Mouse (Mus musculus) spleen, postnatal 10 days (tissue): ENCODE data around the gene Esr1.
A peak's percentile ranks its signal among the peaks of the same experiment; 100 is the strongest.

ENCODE experiments used
- DNase-seq, 2 experiments: peaks; one replicate each; pipeline ENCODE4 v3.0.0; 2021 to 2022; ENCODE audit warnings: low spot score in 2 of 2

Esr1 gene

DNA sequence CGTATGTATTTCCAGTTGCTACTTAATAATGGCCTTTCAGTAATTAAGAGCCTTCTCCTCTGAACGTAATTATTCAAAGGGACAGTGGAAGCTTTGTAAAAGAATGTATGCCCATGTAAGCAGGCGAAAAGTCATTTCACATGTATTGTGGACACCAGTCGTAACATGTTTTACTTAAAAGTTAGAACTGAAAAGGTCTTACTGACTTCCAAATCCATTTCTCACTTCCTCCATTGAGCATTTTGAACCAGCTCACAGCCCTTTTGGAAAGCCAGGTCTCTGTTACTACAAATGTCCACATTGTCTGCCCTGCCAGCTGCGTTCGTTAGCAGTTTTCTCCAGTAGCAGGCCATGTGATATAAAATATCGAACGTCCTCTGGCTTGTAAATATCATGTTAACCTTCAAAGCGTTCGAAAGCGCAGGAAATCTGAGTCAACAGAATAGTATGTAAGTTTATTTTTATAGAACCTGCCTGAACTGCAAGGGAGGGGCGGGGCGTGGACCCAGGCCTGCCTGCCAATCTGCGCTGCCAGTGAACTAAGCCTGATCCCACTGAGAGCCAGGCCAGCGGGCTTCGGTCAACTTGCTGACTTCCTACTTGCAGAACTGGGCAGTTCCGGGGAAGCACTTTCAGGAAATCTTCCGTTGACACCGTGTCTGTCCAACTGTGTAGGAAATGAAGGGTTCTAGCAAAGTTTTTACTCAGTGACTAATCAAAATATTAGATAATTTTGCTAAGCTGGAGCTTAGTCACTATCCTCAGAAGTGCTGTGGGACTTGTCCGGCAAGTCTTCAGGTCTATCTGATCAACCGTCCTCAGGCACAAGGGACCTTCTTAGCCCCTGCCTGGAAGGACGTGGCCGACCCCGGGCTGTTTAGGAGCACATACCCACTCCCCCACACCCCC lies 9.5 kb downstream of the Esr1 start:
- DNase-seq: no peak

DNA sequence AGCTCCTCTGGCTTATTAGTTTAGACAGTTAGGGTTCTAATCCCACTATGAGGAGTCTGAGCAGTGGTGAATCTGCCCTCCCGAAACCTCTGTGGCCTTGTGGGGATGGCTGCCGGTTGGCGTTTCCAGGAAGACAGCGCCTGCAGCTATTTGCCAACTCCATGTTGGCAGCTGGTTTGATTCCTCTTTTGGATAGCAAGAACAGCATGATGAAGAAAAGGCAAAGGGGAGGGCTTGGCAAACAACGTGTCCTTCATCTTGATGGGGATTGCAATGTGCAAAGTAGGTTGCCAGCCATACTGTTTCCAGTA lies 10.1 kb downstream of the Esr1 start:
- no peak for DNase-seq

DNA sequence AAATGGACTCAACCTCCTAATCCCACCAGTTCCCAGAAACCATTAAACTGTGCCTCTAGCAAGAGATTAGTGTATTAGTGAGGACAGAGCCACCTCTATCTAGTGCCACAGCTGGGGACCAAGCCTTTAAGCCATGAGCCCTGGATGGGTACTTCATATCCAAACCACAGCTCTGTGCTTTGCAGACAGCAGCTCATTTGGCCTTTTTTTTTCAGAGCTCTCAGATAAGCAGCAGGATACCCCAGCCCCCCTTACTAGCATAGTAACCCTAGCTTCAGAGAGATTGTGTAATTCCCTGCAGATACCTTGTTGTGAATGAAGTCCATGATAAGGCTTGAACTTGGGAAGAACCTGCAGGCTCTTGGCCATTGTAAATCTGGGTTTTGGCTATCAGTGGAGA lies 11.9 kb downstream of the Esr1 start:
- no peak for DNase-seq

DNA sequence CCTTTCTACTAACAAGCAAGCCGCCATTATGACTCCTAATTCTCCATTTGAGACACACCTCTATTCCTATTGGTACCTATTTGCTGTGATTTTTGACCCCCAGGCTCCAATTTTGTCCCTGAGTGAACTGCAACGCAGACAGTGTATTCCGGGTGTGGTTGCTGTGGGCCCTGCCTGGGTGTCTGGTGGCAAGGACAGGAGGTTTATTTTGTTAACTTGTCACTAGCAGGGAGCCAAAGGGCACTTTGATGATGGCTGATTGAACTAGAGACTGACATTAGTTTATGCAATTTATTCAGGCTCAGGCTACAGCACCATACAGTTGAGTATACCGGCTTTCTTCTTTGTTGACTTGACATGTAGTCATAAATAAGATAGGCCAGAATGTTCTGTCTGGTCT lies 13.2 kb downstream of the Esr1 start:
- DNase-seq: no peak

DNA sequence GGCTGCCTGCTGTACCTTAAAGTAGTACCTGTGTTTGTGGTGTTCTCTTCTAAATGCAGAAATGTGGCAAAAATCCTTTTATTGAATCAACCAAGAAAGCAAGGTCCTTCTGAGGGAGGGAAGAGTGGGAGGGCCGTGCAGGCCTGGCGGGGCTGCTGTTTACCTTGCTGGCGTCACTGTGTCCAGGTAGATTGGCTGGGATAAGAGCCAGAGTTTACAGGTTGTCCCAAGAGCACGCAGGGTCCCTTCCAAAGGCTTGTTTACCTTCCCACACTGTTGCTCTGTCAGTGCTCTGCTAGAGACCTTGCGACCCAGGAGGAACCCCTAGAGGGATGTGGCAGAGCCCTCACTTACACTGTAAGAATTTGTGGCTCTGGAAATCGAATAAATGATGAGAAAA lies 13.9 kb downstream of the Esr1 start:
- no peak for DNase-seq

DNA sequence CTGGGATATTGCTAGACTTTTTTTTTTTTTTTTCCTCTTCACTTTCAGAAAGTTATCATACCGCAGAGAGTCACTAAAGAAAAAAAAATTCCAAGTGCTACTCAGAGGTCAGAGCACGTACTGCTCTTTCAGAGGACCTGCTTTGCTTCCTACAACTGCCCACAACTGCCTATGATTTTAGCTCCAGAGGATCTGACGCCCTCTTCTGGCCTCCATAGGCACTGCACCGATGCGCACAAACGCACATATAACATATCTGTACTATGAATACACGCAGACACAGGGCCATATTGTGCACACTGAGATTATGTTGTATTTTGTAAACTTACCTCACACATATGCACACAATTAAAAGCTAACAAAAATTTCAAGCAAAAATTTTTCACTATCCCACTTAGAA lies 15.0 kb downstream of the Esr1 start:
- peak in 1 of 2 experiments; percentile 31 for DNase-seq

DNA sequence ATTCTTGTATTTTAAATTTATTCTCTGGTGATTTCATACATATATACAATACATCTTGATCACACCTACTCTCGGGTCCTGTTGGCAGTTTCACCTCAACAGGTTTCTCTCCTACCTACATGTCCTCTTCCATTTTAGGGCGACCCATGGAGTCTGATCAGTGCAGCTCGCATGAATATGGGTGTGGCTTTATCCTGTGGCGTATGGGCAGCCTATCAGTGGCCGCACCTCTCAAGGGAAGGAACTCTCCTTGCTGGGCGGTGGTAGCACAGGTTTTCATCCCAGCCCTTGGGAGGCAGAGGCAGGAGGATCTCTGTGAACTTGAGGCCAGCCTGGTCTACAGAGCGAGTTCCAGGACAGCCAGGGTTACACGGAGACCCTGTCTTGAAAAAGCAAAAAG lies 15.6 kb downstream of the Esr1 start:
- no peak for DNase-seq

DNA sequence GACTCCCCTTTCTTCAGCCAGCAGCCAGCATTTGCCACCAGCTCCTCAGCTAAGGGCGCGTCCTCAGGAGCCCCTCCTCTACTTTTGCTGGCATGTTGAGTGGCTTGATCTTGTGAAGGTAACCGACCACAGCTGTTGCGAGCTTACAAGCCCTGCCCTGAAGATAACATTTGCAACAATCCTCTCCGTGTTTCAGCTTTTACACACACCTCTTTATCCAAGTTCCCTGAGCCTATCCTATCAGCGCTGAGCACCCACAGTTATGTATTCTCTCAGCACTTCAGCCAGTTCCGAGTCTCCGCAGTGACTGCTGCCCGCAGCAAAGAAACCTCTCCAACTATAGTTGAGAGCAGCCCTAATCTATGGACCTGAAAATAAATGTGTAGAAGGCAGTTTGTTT lies 16.0 kb downstream of the Esr1 start:
- no peak for DNase-seq

DNA sequence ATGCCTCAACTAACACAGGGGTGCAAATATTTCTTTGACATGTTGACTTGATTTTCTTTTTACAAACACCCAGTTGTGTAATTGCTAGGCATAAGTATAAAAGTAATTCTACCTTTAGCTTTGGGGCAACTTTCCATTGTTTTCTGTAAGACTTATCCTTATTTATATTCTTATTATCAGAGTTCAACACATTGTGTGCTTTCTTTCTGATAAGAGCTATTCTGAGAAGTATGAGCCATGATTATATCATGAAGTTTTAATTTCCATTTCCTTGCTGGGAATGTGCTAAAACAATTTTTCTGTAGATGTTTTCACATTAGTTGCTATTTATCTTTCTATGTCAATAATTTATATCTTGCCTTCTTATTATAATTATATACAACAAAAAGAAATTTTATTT lies 17.9 kb downstream of the Esr1 start:
- DNase-seq: no peak

DNA sequence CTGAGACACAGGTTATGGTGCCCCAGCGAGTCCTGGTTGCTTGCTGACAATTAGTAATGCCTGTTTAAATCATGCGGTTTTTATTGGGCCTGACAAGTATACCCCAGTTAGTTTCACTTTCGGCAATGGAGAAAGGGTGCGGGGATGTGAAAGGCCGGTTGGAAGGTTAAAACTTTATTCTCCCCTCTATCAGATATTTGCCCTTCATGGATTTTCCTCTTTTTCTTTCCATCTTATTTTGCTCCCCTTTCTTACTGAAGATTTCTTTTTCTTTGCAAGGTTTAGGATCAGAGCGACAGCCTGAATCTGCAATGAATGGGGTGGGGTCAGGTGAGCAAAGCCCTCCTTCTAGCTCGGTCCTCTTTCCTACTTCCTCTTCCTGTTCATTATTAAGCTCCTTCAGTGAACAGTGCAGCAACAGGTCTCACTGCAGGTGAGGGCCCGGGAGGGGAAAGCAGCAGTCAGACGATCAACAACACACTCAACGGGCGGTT lies 20.9 kb downstream of the Esr1 start:
- no peak for DNase-seq

DNA sequence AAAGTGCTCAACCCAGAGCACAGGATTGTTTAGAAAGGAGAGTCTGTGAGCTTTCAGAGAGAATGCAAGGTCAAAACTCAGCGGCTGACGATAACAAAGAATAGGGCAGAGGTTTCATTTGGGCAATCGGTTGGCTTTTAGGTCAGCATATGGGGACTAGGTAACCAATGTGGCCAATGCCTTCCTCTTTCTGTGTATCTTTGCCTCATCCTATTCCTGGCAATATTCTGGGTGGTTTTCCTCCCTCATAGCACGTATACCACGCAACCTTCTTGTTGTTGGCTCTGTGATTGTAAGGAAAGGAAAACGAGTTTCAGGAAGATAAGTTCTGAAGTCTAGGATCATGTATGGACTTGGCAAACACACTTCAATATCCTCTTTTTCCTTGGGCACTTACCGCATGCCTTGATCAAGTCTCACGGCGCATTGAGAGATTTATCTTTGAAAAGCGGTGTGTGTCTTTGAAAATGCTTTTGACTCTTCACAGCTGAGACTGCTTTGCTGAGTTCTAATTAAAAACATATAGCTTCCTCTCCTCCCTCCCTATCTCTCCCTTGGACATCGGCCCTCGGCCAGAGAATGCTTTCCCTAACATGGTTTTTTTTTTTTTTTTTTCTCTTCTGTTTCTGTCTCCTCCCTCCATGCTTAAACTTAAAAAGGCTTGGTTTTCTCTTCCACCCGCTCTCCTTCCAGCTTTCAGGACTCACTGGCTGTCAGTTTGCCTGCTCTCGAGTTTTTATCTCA lies 22.1 kb downstream of the Esr1 start:
- no peak for DNase-seq

DNA sequence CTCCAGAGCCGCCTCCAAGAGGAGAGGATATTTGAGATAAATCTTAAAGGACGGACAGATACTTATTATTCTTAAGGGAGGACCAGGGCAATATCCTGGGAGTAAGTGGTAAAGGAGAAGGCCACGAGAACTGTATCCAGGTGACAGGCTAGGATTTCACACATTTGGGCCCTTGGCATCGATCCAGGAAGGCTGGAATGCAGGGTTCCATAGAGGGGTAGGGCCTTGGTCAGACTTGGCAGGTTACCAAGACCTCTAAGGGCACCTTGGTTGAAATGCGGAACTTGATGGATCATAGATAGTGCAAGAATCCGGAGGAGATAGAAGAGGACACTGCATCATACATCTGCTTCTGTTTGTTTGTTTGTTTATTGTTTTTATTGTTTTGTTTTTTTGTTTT lies 24.3 kb downstream of the Esr1 start:
- DNase-seq: no peak

DNA sequence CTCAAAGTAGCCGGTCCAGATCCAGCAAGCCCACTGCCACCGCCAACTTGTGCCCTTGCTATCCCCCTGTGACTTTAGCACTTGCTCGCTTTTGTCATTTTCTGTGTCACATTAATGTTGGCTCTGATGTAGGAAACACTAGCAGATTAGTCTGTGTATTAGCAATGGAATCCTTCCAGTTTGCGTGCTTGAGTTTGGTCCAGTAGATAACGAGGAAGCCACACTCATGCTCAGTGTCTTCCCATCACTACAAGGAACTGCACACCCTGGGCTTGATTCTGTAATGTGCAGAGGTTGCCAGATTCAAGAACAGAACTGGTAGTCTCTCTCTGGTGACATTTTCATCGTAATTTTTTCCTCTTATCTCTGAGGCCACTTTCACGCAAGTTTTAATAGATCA lies 34.7 kb downstream of the Esr1 start:
- DNase-seq: no peak

DNA sequence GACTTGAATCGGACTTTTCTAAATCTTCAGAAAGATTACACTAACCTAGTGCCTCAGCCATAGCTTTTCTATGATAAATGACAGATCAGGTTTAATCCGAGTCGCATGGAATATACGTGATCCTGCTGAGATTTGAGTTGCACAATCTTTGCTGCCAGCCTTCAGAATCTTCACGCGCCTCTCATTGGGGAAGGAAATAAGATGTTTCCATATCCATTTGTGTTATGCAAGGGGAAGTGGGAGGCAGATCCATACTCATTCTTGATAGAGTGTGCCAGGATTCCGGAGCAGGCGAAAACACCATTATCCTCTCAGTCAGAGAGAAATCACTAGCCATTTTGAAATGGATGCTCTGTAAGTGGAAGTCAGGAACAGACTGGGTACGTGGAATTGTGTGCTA lies 35.5 kb downstream of the Esr1 start:
- DNase-seq: no peak

DNA sequence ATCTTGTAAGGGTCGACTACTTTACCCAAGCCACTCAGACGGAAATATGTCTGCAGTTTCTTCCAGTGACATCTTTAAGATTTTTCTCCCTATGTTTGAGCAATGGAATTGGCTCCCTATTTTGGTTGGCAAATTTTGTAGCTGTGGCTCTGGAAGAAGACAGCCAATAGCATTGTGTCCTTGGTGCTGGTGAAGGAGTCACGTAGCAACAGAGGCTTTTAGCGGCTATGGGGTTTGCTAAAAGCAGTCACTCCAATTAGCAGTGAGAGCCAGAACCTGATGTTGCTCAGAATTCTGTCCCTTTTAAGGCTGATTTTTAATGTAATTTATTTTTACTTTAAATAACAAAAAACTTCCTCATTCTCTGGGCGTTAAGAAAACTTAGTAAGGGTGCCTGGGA lies 54.0 kb downstream of the Esr1 start:
- DNase-seq: no peak

DNA sequence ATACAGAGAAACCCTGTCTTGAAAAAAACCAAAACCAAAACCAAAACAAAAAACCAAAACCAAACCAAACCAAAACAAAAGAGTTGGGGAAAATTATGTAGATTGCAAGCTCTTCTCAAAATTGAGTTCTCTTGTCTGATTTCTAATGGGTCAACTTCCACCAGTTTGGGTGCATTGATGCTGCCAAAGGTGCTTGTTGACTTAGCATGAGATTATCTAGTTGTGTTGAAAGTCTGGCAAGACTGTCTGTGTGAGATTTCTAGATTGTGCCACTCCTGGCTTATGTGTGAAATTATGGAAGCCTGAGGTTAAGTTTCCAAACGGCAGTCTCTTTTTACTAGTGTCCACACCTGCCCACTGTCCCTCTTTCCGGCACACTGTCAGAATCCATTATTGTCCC lies 55.6 kb downstream of the Esr1 start:
- DNase-seq: no peak

DNA sequence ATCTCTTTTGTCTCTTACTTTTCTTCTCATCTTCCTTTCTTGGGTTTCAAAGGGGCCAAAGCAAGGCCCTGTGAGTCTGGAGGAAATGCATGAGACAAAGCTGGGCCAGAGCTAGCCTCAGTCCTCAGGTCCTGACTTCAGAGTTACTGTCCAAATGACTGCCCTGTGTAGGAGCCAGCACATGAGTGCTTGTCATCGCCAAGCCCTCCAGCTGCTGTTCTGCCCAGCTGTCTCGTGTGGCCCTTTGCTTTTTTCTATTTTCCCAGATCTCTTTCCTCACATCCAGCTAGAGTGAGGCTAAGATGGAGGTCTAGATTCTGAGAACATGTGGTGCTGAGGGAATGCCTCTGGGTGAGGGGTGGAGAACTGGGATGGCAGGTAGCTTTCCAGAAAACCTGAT lies 58.7 kb downstream of the Esr1 start:
- DNase-seq: no peak

DNA sequence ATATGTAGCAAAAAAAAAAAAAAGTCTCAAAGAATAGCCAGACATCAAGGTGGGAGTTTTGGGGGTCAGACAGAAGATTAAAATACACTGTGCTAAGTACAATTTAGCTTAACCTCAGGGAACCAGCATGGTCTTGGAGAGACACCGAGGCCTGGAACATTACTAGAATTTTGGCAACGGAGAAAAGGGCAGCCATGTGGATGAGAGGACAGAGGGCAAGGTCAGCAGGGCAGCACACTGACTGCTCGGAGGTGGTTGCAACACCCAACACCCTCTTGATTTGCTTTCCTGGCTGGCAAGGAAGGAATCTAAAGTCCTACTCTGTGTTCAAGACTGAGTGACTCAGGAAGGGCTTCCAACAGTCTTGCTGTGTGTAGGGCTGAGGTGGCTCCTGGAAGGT lies 60.5 kb downstream of the Esr1 start:
- no peak for DNase-seq

DNA sequence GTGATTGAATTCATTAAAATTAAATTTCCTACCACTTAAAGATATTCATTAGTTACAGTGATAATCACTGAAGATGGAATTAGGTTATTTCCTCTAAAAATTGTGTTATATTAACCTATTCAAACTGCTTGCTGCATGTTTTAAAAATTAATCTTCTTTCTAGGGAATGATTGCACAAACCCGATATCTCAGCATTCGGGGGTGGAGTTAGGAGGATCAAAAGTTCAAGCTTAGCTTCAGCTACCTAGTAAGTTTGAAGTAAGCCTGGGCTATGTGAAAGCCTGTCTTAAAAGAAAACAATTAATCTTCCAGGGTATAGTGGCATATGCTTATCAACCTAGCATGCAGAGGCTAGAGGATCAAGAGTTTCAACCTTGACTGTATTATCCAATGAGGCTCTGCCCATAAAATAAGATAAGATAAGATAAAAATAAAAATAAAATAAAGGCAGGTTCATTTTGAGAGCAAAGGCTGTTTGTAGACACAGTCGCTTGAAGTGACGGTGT lies 62.0 kb downstream of the Esr1 start:
- DNase-seq: no peak

DNA sequence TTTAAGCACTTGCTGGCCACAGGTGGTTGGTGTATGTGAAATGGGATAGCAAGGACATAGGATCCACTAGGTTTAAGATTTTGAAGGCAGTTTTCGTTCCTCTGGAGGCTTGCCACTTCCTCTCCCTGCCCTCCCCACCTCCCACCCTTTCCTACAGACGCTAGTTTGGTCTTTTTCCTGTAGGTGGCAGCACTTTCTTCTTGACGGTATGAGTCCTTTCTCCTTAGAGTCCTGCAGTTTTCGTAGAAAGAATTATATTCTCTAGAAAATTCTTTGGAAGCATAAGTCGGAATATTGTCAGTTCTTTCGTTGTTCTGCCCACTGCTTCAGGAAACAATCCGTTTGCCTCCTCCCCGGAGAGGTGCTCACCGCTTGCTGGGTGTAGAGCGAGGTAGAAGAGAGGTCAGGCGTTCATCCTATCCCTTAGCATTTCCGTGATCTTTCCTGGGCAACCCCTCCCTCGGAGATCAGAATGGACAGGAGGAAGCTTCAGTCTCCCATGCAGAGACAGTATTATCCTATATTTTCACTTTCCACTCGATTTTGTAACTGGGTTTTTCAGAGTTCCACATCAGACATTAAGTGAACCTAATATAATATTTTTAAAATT lies 63.7 kb downstream of the Esr1 start:
- DNase-seq: peak in 1 of 2 experiments; percentile 21

DNA sequence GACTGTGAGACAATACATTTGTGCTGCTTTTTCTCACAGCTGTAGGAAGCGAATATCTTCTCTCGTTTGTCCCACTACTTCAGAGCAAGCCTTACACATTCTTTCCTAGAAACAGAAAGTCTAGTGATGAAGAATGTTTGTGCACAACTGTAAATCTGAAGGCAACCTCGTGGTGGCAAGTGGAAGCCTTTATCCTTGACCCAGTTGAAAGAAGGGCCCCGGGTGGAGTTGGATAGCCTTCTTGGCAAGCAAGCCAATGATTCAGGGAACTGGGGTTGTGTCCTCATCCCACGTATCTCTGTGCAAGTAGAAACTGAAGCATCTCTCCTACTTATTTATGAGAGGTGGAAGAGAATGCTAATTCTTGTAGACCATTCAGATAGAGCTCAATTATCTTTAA lies 71.7 kb downstream of the Esr1 start:
- DNase-seq: no peak

DNA sequence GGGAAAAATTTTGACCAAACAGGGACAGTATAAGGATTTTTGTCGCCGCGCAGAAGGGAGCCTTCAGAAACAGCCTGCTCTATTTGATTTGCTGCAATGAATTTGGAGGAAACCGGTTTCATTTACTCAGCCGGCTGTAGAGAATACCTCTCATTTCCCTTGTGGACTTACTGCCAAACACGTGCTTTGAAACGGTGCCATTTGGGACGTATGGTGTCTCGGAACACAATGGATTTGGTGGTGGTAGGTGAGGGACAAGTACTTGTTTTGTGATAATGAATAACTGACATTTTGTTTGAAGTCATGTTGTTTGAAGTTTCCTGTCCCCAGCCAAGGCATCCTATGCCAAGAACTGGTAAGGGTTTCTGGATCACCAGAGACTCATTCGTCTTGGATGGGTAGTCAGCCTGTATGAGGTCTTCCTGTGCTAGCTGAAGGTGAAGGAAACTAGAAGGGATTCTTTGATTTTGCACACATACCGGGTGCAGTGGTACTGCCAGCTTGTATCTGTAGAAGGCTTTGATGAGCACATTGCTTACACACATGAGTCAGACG lies 72.4 kb downstream of the Esr1 start:
- no peak for DNase-seq
